Mouse (Mus musculus) heart, embryonic 16.5 days (tissue): ENCODE results near the gene Ahsa2. TPM values are rescaled to one million over a fixed set of nuclear protein-coding genes. Genes with fewer than 3 reads are reported as not detected.
"Not testable (repeated sequence)": the region's sequence is repeated elsewhere in the genome, so short reads cannot be mapped to it uniquely, and the experiment has no call there.

Experiments used
- ATAC-seq: fragments of 200-750 bp; cut with Nextera tagmentation; replicated peaks from 2 replicates; pipeline ENCODE4 v1.8.0; 2017; ENCODE audit warnings: moderate number of reproducible peaks; ENCODE audit not compliant: insufficient read depth, low FRiP score; ENCODE audit errors: extremely low read depth
- H3K27ac ChIP-seq: fragments of 300-500 bp; sonication (generic); 2 replicates; pipeline ENCODE4 v1.5.1; 2014; ENCODE audit warnings: mild to moderate bottlenecking, low read length, control low read depth, moderate library complexity
- H3K27me3 ChIP-seq: fragments of 300-500 bp; sonication (generic); 2 replicates; pipeline ENCODE4 v1.6.1; 2014; ENCODE audit warnings: low read length, mixed read lengths; ENCODE audit not compliant: control insufficient read depth, insufficient read depth
- H3K36me3 ChIP-seq: fragments of 300-500 bp; sonication (generic); 2 replicates; pipeline ENCODE4 v1.6.1; 2014; ENCODE audit not compliant: control insufficient read depth, insufficient read depth
- H3K4me1 ChIP-seq: fragments of 300-500 bp; sonication (generic); 2 replicates; pipeline ENCODE4 v1.6.1; 2014; ENCODE audit warnings: low read length, mixed read lengths; ENCODE audit not compliant: control insufficient read depth, insufficient read depth
- H3K4me2 ChIP-seq: fragments of 300-500 bp; sonication (generic); 2 replicates; pipeline ENCODE4 v1.6.1; 2014; ENCODE audit warnings: low read depth, mild to moderate bottlenecking, control low read depth, low read length
- H3K4me3 ChIP-seq: fragments of 300-500 bp; sonication (generic); 2 replicates; pipeline ENCODE4 v1.5.1; 2014; ENCODE audit warnings: mild to moderate bottlenecking, control low read depth, low read length
- H3K9ac ChIP-seq: fragments of 300-500 bp; sonication (generic); 2 replicates; pipeline ENCODE4 v1.6.1; 2014; ENCODE audit warnings: low read length, control low read depth
- H3K9me3 ChIP-seq: fragments of 300-500 bp; sonication (generic); replicated peaks from 2 replicates; pipeline ENCODE4 v1.6.1; 2016; ENCODE audit warnings: low read length; ENCODE audit not compliant: control insufficient read depth
- WGBS: fragments of 180-500 bp; shearing (Covaris S2); extraction: QIAGEN DNeasy Blood & Tissue Kit; methylation state at CpG from one replicate; pipeline ENCODE4 v1.1.7; 2014; 5-methylcytosine and 5-hydroxymethylcytosine counted together
- polyA plus RNA-seq: library from polyadenylated mRNA; unstranded; fragments of >200 nt; fragmentation: Nextera tagmentation; extraction: Ambion mirVana; gene quantifications from 2 replicates; pipeline ENCODE4 v1.2.1, GENCODE M21; 2015

The Ahsa2 gene
- 60.6 and 60.8 TPM in 2 replicates for polyA plus RNA-seq

GRCm38 (mm10) chr11:23497718-23498509 is at the start of gene Ahsa2:
Gene Ahsa2 (minus strand): TSS chr11:23498030.
- Histone ChIP-seq H3K4me2 (peak within 1 kb of the TSS; percentile 86), H3K9ac (peak within 1 kb of the TSS; percentile 96), H3K4me3 (peak within 1 kb of the TSS; percentile 88), H3K9me3 (no peaks in the 10 kb centered on the region), H3K27ac (peak within 1 kb of the TSS; percentile 96), H3K4me1 (peaks cover 18% of the 10 kb centered on the region), H3K36me3 (peaks cover 16% of the 10 kb centered on the region), H3K27me3 (no peaks in the 10 kb centered on the region)
- ATAC-seq = peak; percentile 94
- under 1% methylated on average over 64 of the region's 66 CpGs for WGBS

GRCm38 (mm10) chr11:23537446-23537845 is 39.6 kb upstream of the Ahsa2 start:
- ATAC-seq = no peak
- H3K4me2 ChIP-seq = no peak overlapping the region

GRCm38 (mm10) chr11:23520473-23521205 is 22.8 kb upstream of the Ahsa2 start, which contains the start of gene 1700093K21Rik:
Gene 1700093K21Rik (minus strand): TSS chr11:23521155.
- Histone ChIP-seq H3K4me1 (no peaks in the 10 kb centered on the region), H3K4me2 (no peak within 1 kb of the TSS), H3K36me3 (no peaks in the 10 kb centered on the region), H3K9ac (no peak within 1 kb of the TSS), H3K27ac (no peak within 1 kb of the TSS), H3K9me3 (peaks cover 2% of the 10 kb centered on the region; the same call in 1 of the 2 replicates), H3K27me3 (no peaks in the 10 kb centered on the region), H3K4me3 (no peak within 1 kb of the TSS)
- ATAC-seq = no peak
- WGBS = 51% methylated on average over 5 of the region's 5 CpGs

More at GRCm38 (mm10) chr11:23537446-23537845, 39.6 kb upstream of the Ahsa2 start:
- WGBS = 80% methylated on average over 2 of the region's 2 CpGs
- Histone ChIP-seq H3K9me3 (no peaks in the 10 kb centered on the region), H3K4me1 (no peaks in the 10 kb centered on the region), H3K4me3 (no peak overlapping the region), H3K36me3 (no peaks in the 10 kb centered on the region), H3K27ac (no peak overlapping the region), H3K9ac (no peak overlapping the region), H3K27me3 (no peaks in the 10 kb centered on the region)

- no peak overlapping the region for H3K9ac ChIP-seq
- no peaks in the 10 kb centered on the region for H3K27me3 ChIP-seq
- H3K36me3 ChIP-seq = no peaks in the 10 kb centered on the region
- no peak for ATAC-seq
- no peak overlapping the region for H3K4me2 ChIP-seq
- H3K4me1 ChIP-seq = no peaks in the 10 kb centered on the region
- H3K9me3 ChIP-seq = no peaks in the 10 kb centered on the region
- 82% methylated on average over 3 of the region's 3 CpGs for WGBS
- H3K4me3 ChIP-seq = no peak overlapping the region
- H3K27ac ChIP-seq = no peak overlapping the region
Observed at GRCm38 (mm10) chr11:23518981-23519380, 21.2 kb upstream of the Ahsa2 start.

GRCm38 (mm10) chr11:23515315-23515714 is 17.5 kb upstream of the Ahsa2 start:
- Histone ChIP-seq H3K9me3 (no peaks in the 10 kb centered on the region), H3K36me3 (no peaks in the 10 kb centered on the region), H3K4me3 (no peak overlapping the region), H3K9ac (no peak overlapping the region), H3K4me1 (no peaks in the 10 kb centered on the region), H3K4me2 (no peak overlapping the region), H3K27me3 (no peaks in the 10 kb centered on the region), H3K27ac (no peak overlapping the region)
- no peak for ATAC-seq
- 62% methylated on average over 2 of the region's 2 CpGs for WGBS

- H3K36me3 ChIP-seq, ATAC-seq, H3K4me3 ChIP-seq, H3K4me1 ChIP-seq, H3K4me2 ChIP-seq, H3K27ac ChIP-seq, H3K9me3 ChIP-seq, H3K27me3 ChIP-seq, H3K9ac ChIP-seq: not testable (repeated sequence)
- 58% methylated on average over 4 of the region's 4 CpGs for WGBS
Observed at GRCm38 (mm10) chr11:23514785-23515184, 17.0 kb upstream of the Ahsa2 start.

GRCm38 (mm10) chr11:23504801-23505200 is 7.0 kb upstream of the Ahsa2 start:
- ATAC-seq, H3K4me1 ChIP-seq, H3K4me3 ChIP-seq, H3K27ac ChIP-seq, H3K27me3 ChIP-seq, H3K4me2 ChIP-seq, H3K36me3 ChIP-seq, H3K9ac ChIP-seq, H3K9me3 ChIP-seq: not testable (repeated sequence)
- WGBS = 76% methylated on average over 5 of the region's 5 CpGs

- Histone ChIP-seq H3K9ac (peak overlapping the region; percentile 73), H3K27ac (peak overlapping the region; percentile 80), H3K4me3 (peak overlapping the region; percentile 63), H3K36me3 (peaks cover 10% of the 10 kb centered on the region), H3K9me3 (no peaks in the 10 kb centered on the region), H3K4me2 (peak overlapping the region; percentile 77), H3K4me1 (peaks cover 18% of the 10 kb centered on the region), H3K27me3 (no peaks in the 10 kb centered on the region)
- WGBS = 52% methylated on average over 5 of the region's 5 CpGs
- no peak for ATAC-seq
Observed at GRCm38 (mm10) chr11:23498609-23499008, 779 bp upstream of the Ahsa2 start.

GRCm38 (mm10) chr11:23497335-23497717 is 504 bp downstream of the Ahsa2 start:
- Histone ChIP-seq H3K9ac (peak overlapping the region; percentile 96), H3K9me3 (no peaks in the 10 kb centered on the region), H3K36me3 (peaks cover 21% of the 10 kb centered on the region), H3K4me1 (peaks cover 18% of the 10 kb centered on the region), H3K4me2 (peak overlapping the region; percentile 86), H3K4me3 (peak overlapping the region; percentile 88), H3K27ac (peak overlapping the region; percentile 96), H3K27me3 (no peaks in the 10 kb centered on the region)
- peak; percentile 80 for ATAC-seq
- under 1% methylated on average over 22 of the region's 22 CpGs for WGBS
